Mouse (Mus musculus) thymus, adult 18-20 months (tissue): ENCODE measurements around the gene Tob2.

Source experiments
- DNase-seq, 2 experiments: peaks; one replicate each; pipeline ENCODE4 v3.0.0; 2022; ENCODE audit warnings: mixed read lengths in 2 of 2

The Tob2 gene

DNA sequence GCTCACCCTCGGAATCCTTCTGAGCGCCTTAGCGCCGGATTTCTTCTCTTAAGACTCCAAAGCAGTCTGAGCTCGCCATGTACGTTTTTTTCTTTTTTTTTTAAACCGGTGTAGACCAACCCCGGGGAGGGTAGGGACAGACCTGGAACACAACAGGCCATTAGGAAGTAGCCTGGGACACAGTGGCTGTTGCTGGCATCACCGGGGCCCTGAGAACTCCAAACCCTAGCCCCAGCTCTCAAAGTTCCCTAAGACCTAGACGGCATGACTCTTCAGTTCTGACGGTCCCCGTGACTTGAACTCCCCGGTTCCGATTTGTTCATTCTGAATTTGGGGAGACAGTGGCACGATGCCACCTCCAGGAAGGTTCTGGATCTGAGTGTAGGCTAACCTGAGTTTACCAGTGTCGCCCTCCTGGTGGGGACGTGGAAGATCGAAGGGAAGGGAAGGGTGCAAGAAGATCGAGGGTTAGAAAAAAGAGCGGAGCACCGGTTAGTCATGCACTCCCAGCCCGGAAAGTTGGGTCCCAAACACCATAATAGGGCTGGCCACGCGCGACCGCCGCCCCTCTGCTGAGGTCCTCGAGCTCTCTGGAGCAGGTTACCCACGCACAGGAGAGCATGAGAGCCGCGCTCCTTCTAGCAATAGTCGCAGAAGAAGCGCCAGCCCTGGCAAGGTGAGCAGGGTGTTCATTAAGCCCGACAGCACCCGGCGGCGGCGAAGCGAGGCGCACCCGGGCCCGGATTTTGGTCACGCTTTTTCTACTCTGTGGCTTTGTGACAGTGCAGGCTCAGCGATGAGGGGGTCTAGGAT lies at the start of gene Tob2:
TSS of gene Tob2 (minus strand) at position 280 of the 813 bp plus-strand sequence.
- peak; percentile 57 to 73 for DNase-seq

DNA sequence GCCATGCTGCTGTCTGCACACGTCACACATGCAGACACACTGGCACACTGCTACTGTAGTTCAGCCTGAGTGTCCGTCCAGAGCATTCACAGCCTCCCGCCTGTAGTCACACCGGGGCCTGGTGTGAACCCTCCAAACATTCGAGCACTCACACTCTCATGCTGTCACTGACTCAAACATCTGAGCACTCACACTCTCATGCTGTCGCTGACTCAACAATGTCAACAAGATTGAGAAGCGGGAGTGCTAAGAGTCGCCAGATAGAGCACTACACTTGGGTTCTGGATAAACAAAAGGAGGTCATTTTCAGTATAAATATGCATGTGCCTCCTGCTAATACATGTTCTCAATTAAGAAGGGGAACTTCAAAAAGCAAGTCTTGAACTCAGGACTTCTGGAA lies 49.4 kb upstream of the Tob2 start:
- no peak for DNase-seq

DNA sequence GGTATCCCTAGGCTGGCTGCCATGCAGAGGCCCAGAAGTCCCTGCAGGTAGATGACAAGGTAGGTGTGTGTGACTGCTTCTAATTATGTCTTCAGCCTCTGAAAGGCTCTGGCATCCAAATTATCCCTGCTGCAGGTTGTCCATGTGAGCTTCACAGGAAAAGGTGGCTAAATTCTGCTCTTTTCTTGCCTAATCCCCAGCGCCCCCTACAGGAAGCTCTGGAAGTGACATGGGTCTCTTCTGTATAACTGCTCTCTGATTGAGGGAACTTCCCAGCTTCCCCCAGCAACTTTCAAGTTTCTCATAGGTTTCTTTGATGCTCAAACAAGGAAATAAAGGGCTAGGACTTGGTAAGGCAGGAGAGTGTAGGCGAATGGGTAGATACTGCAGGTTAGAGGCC lies 46.3 kb upstream of the Tob2 start:
- DNase-seq = peak in 1 of 2 experiments; percentile 31

DNA sequence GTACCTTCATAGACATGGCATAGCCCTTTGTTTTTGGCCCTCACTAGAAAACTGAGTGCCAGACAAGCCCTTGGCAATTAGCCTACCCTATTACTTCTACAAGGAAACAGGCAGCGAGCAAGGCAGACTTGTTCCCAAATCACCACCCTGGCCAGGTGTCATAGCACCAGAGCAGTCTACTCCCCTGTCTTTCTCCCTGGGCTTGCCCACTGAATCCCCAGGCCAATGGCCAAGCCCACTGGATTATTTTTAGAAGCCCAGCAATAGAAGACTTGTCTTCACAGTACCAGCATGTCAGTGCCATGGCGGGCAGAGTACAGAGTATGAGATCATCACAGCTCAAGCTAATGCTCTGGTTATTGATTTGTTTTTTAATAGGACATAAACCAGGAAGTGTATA lies 40.2 kb upstream of the Tob2 start:
- no peak for DNase-seq

DNA sequence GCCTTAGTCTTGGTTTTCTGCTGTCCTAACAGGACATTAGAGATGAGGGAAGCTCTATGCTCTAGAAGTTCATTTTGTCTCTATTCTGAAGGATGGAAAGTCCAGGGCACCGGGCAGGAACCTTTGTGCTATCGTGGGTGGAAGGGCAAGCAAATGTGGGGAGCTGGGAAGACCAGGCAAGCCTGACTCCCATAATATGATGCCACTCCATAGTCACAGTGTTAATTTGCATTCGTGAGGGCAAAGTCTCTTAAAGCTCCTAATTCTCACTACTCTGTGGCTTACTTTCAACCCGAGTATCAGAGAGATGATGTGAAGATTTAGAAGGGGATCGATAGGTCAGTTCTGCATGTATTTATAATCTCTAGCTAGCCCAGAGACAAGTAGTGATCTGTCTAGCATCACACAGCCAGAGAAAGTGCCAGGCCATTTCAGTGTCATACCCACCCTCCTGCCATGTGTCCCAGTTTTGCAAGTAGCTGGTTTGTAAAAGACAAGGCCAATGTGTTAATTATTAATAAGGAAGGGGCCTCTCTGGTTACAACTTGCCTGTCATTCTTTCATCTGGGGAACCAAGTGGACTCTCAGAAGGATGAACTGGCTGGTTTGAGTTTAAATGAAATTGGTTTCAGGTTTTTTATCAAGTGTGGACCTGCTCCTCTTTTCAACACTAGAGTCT lies 39.1 kb upstream of the Tob2 start:
- DNase-seq = no peak

DNA sequence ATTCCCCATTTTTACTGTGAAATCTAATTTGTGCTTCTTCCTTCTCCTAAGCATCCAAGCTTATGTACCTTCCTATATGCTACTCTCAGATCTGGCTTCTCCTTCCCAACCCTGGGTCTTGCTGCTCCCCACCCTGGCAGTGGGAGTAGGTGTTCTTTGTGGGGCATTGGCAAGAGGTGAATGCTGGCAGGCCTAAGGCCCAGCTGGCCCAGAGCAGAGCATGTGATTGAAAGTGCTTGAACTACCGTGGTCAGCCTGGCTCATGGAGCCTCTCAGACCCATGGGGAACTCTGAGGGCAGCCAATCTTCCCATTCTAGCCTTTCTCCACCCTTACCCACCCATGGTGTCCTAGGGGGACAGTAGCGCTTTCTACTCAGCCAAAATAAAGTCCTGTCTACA lies 37.8 kb upstream of the Tob2 start:
- DNase-seq = no peak

DNA sequence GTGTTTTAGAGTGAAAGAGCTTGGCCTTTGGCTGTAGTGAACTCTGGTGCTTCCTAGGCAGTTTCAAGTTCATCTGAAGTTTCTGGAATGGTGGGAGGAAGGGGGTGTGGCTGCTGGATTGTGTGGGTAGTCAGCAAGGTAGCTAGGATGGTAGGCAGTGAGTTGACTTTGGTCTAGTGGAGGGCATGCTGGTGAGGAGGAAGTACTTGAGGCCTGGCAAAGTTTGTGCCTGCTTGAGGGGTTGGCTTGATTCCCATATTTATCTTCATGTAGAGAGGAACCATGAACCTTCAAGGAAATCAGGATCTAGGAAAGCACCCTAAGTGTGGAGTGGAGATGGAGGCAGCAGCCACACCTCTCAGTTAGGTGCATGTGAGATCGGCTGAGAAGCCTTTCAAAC lies 35.4 kb upstream of the Tob2 start:
- no peak for DNase-seq

DNA sequence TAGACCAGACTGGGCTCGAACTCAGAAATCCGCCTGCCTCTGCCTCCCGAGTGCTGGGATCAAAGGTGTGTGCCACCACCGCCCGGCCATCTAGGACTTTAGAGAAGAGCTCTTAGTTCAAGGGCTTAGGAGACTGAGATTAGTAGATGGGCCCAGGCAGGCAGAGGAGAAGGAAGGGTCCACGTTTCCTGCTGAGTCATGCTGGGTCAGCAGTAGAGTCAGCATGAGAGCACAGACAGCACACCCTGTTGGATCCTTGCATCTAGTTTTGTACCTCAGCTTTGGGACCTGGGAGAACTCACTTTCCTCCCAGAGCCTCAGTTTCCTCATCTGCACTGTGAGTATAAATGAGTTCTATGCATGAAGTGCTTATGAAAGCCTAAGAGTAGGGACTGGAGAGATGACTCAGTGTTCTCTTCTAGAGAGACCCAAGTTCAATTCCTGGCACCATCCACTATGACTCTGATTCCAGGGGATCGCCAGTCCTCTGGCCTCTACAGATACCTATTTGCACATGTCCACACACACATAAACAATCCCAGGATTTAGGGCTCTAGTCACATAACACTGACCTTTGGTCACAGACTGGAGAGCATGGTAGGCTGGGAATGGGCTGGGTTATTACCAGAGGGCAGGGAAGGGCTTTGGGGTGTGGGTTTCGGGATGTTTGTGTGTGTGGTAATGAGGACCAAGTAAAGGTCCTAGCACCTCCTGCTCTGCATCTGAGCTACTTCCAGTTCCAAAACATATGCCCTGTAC lies 33.4 kb upstream of the Tob2 start:
- no peak for DNase-seq

DNA sequence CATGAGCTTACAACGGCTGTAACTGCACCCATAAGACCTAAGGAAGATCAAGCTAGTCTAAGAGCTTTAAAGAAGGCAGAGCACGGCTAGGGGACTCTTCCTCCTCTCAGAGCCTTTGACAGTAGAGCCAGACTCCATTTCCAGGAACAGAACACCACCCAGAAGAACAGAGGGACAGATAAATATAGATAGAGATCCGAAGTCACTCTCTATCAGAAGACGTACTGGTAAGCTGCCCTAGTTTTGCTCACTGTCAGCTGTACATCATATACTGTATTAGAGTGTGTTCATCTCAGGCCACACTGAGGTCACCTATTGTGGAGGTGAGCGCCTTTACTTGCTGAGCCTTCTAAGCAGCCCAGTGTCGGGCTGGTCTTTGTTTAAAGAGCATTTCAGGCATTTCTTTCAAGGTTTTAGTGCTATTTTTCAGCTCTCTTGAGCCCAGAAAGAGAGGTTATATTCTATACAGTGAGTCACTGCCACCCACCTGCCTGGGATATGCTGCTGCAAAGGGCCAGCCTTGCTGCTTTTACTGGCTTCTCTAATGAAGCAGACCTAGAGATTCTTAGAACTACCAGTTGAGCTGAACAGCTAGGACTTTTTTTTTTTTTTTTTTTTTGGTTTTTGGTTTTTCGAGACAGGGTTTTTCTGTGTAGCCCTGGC lies 32.7 kb upstream of the Tob2 start:
- DNase-seq = no peak

DNA sequence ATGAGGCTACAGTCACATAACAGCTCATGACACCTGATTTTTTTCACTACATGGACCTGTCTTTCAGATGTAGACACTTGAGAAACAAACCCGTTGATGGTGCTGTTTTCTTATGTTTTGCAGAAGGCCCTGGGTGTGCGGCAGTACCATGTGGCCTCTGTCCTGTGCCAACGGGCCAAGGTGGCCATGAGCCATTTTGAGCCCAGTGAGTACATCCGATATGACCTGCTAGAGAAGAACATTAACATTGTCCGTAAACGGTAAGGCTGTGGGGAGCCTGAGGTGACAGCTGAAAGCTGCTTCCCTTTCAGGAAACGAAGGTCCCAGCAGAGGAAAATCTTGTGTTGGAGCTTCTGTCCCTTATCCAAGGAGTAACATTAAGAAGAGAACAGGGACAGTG lies 30.6 kb upstream of the Tob2 start:
- DNase-seq = no peak

DNA sequence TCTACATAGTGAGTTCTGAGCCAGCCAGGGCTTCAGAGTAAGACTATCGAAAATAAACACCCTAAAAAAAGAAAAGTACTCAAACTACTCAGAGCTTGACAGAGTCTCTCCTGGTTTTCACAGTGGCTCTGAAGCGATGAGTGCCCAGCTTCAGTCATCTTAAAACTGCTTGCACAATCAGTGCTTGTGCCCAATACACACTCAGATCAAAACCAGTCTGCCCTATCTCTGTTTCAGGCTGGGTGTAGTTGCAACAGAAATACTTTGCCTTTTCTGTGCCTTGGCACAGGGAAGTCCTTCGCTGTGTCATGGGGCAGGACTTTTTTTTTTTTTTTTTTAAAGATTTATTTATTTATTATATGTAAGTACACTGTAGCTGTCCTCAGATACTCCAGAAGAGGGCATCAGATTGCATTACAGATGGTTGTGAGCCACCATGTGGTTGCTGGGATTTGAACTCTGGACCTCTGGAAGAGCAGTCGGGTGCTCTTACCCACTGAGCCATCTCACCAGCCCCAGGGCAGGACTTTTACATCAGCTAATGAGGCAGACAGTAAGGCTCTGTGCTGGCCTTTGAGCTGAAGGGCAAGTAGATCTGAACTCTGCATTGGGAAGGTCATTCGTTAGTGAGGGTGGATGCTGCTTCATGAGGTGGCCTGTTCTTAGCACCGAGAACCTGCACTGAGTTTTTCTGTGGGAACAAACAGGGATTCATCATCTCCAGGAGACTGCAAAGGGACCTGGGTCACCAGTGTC lies 28.4 kb upstream of the Tob2 start:
- DNase-seq = no peak

DNA sequence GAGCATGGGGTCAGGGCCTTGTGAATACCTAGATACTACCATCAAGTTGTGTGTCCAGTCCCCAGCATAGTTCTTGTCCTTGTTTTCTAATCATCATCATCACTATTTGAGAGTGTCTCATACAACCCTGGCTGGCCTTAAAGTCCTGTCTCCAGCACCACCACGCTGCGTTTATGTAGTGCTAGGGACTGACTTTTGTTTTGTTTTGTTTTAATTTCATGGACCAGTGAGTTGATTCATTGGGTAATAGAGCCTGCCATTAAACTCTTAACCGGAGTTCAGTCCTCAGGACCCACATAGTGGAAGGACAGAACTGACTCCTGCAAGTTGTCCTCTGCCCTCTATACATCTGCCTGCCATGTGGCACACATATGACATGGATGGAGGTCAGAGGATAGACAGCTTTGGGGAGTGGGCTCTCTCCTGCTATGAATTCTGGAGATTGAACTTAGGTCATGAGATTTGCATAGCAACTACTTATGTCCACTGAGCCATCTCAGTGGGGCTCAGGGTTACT lies 26.9 kb upstream of the Tob2 start:
- no peak for DNase-seq

DNA sequence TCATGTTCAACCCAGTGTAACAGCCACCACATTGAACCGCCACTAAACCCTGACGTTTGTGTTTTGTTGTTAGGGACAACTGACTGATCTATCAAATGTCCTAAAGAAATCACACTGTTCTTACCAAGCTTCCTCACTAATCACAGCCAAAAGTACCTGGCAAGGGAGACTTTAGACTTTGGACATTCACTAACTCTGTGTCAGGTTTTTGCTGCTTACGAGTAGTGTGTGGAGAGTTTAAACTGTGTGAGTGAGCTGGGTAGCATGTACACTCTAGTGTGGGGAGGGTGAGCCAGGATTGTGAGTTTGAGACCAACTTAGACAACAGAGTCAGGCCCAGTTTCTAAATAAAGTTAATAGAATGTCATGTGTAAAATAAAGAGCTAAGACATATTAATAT lies 23.8 kb upstream of the Tob2 start:
- no peak for DNase-seq

DNA sequence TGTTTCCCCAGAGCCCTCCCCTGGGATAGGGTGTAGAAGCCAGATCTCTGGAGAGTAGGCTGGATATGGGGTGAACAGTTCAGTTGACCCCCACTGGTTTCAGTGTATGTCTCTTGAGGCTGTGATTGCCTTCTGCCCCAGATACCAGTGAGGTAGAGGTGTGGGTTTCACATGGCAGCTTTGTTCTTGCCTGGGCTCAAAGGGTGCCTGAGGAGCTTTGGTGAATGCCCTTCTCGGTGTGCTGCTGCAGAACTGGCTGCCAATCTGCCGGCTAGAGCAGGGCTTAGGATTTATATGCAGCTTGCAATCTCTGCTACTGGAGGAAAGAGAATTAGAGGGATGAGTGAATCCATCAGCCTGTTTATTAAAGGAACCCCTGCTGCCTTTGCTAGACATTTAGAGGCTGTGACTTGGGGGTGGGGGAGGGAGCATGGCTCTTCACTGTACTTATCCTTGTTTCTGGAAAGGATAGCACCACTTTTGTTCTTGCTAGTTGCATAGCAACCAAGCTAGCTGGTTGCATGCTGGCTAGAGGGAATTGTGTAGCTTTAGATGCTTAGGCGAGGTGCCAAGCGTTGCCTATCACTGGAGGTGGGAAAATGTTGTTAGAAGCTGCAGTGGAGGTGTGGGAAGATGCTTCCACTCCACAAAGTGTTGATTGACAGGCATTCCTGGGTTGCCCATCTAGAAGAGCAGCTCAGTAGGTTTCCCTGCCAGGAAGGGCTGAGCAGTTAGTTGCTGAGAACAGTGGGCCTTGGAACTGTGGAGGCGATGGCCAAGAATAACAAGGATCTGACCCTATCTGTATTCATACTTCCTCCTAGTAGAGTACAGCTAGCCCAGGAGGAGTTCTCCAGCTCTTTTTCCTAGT lies 21.2 kb upstream of the Tob2 start:
- DNase-seq = no peak

DNA sequence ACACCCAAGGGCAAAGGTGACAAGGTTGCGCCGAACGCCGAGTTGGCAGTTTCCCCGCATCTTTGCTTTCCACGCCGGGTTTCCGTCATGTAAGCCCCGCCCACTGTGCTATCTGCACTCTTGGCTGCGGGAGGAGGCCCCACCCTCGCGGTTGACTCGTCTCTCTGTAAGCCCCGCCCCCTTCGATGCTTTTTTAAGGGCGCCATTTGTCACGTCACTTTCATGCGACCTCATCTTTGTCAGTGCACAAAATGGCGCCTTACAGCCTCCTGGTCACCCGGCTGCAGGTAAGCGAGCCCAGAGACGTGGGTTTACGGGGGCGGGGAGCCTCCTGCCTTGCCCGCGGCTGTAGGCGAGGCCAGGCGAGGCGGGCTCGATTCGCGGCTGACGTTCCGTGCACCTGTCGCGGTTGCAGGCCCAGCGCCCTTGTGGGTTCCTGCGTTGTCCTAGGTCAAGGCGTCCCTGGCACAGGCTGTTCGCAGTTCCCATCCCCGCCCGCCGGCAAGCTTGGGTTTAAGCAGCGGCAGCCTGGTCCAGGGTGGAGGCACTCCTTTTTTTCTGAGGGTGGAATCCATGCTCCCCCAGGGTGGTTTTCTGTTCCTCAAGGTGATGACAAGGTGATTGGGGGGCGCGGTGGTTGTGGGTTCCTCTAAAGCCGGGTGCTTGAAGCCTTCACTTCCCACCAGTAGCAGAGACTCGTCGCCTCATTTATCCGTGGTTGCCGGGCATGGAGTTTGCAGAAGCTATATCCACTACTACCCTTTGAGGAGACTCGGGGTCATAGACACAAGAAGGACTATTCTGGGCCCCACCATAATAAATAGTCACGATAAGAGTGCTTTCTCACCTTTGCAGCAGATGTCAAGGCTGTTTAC lies 13.9 kb upstream of the Tob2 start, which contains the start of gene Aco2:
TSS of gene Aco2 (plus strand) at position 48 of the 875 bp plus-strand sequence.
- DNase-seq = peak; percentile 97 to 99

DNA sequence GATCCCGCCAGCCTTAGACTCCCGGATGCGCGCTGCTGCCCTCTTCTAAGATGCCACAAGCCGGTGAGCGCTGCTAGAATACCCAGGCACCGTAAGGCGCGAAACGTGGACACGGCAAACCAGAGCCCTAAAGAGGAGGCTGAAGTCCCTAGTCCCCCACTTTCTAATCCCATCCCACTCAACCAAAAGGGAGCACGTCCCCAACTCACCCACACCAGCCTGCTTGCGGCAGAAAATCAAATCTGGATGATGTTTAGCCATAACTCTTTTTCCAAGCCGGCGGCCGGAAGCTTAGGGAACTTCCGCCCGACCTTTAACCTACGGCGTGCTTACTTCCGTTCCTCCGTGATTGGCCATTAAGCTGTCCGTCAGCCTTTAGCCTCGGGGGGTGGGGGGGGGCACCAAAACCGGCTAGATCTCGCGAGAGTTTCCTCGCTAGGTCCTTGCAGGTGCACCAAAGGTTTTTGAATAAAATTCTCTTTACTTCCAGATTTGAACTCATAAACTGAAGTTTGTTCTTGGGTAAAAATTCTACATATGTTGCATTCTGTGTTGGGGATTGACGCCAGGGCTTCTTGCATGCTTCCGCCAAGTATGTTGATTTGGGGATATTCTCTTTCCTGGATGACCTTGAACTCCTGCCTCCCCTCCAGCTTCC lies 13.1 kb upstream of the Tob2 start, which contains the start of gene Phf5a:
TSS of gene Phf5a (minus strand) at position 308 of the 658 bp plus-strand sequence.
- DNase-seq = peak; percentile 67 to 79

DNA sequence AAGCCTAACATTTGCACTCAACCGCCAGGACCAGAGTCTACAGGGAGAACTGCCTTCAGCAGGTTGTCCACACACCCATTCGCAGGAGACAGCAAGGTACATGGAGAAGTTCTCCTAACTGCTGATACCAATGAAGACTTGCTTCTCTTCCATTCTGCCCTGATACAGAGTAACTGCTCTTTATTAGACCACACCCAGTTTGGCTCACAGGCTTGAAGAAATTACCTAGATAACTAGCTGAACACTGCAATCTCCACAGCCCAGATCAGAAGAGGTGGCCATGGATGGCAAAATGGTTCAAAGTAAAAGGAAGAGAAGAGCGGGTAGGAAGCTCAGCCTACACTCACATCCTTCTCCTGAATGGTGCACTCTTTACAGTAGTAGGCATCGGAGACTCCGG lies 11.4 kb upstream of the Tob2 start:
- no peak for DNase-seq

DNA sequence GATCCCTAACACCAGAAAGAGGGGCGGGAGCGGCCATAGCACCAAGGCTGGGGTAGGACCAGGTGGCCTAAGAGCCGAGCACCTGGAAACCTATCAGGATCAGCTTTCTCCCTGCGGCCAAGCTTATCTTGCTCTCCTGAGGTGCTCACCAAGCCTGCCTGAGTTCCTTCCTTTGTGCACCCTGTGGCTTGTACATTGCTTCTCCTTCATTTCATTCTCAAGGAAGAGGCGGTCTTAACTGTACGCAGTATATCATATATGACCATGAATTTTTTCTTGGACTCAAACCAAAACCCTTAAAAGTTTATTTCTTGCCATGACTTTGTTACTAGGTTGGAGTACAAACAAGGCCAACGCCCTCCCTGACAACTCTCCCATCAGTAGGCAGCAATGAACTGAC lies 5.6 kb upstream of the Tob2 start:
- no peak for DNase-seq

DNA sequence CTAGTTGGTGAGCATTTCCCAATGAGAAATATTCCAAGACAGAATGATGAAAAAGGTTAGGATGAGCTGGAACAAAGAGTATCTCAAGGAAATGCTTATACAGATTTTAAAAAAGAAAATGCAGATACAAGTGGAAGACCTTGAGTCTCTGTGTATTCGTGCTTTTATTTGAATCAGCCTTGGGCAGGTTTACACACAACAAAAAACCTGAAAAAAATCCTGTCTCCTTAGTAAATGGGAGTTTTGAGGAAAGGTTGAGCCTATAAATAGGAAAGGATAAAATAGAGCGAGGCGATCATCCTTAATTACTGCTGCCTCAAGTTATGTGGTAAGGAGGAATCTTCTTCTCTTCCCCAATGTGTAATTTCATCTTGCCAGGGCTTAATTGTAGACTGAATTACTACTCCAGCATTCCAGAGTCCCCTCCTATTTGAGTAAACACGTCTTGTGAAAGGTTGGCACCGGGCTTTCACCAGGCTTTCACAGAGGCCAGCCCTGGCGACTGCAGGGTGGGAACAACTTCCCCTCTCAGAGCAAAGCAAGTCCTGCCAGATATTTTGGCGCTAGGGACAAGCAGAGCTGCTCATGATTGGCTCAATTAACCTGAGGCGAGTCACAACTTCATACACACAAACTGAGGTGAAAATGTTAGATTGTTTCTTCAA lies 2.0 kb upstream of the Tob2 start:
- DNase-seq = peak in 1 of 2 experiments; percentile 22
